Mouse (Mus musculus) heart, embryonic 16.5 days (tissue): ENCODE data around the gene Ccdc151. TPM values are rescaled to one million over a fixed set of nuclear protein-coding genes. Genes with fewer than 3 reads are reported as not detected.
A peak's percentile ranks its signal among the peaks of the same experiment; 100 is the strongest.

ENCODE experiments used
- ATAC-seq: fragments of 200-750 bp; cut with Nextera tagmentation; replicated peaks from 2 replicates; pipeline ENCODE4 v1.8.0; 2017; ENCODE audit warnings: moderate number of reproducible peaks; ENCODE audit not compliant: insufficient read depth, low FRiP score; ENCODE audit errors: extremely low read depth
- H3K27ac ChIP-seq: fragments of 300-500 bp; sonication (generic); 2 replicates; pipeline ENCODE4 v1.5.1; 2014; ENCODE audit warnings: mild to moderate bottlenecking, low read length, control low read depth, moderate library complexity
- H3K27me3 ChIP-seq: fragments of 300-500 bp; sonication (generic); 2 replicates; pipeline ENCODE4 v1.6.1; 2014; ENCODE audit warnings: low read length, mixed read lengths; ENCODE audit not compliant: control insufficient read depth, insufficient read depth
- H3K36me3 ChIP-seq: fragments of 300-500 bp; sonication (generic); 2 replicates; pipeline ENCODE4 v1.6.1; 2014; ENCODE audit not compliant: control insufficient read depth, insufficient read depth
- H3K4me1 ChIP-seq: fragments of 300-500 bp; sonication (generic); 2 replicates; pipeline ENCODE4 v1.6.1; 2014; ENCODE audit warnings: low read length, mixed read lengths; ENCODE audit not compliant: control insufficient read depth, insufficient read depth
- H3K4me2 ChIP-seq: fragments of 300-500 bp; sonication (generic); 2 replicates; pipeline ENCODE4 v1.6.1; 2014; ENCODE audit warnings: low read depth, mild to moderate bottlenecking, control low read depth, low read length
- H3K4me3 ChIP-seq: fragments of 300-500 bp; sonication (generic); 2 replicates; pipeline ENCODE4 v1.5.1; 2014; ENCODE audit warnings: mild to moderate bottlenecking, control low read depth, low read length
- H3K9ac ChIP-seq: fragments of 300-500 bp; sonication (generic); 2 replicates; pipeline ENCODE4 v1.6.1; 2014; ENCODE audit warnings: low read length, control low read depth
- H3K9me3 ChIP-seq: fragments of 300-500 bp; sonication (generic); replicated peaks from 2 replicates; pipeline ENCODE4 v1.6.1; 2016; ENCODE audit warnings: low read length; ENCODE audit not compliant: control insufficient read depth
- WGBS: fragments of 180-500 bp; shearing (Covaris S2); extraction: QIAGEN DNeasy Blood & Tissue Kit; methylation state at CpG from one replicate; pipeline ENCODE4 v1.1.7; 2014; 5-methylcytosine and 5-hydroxymethylcytosine counted together
- polyA plus RNA-seq: library from polyadenylated mRNA; unstranded; fragments of >200 nt; fragmentation: Nextera tagmentation; extraction: Ambion mirVana; gene quantifications from 2 replicates; pipeline ENCODE4 v1.2.1, GENCODE M21; 2015

Gene Ccdc151
- polyA plus RNA-seq, 1 experiment from 2014 or later, result 0.45 TPM

GRCm38 (mm10) chr9:21962416-21963059, 39.9 kb downstream of the Ccdc151 start:
- Histone ChIP-seq H3K4me3 (peak overlapping the region; percentile 51), H3K27ac (no peak overlapping the region), H3K9me3 (no peaks in the 10 kb centered on the region), H3K4me2 (peak overlapping the region; percentile 77), H3K36me3 (no peaks in the 10 kb centered on the region), H3K27me3 (peaks cover 24% of the 10 kb centered on the region), H3K9ac (peak overlapping the region; percentile 55), H3K4me1 (peaks cover 29% of the 10 kb centered on the region)
- WGBS, result 3% methylated on average over 34 of the region's 34 CpGs
- peak; percentile 74 for ATAC-seq

- Histone ChIP-seq H3K27me3 (peaks cover 24% of the 10 kb centered on the region), H3K4me3 (peak overlapping the region; percentile 51), H3K27ac (no peak overlapping the region), H3K36me3 (no peaks in the 10 kb centered on the region), H3K9ac (peak overlapping the region; percentile 55), H3K9me3 (no peaks in the 10 kb centered on the region), H3K4me2 (peak overlapping the region; percentile 77), H3K4me1 (peaks cover 29% of the 10 kb centered on the region)
- WGBS, result 2% methylated on average over 15 of the region's 15 CpGs
- ATAC-seq, result peak; percentile 21
Measured at GRCm38 (mm10) chr9:21962010-21962409, 40.4 kb downstream of the Ccdc151 start.

- H3K4me2 ChIP-seq, result peak overlapping the region; percentile 77
- H3K9ac ChIP-seq, result peak overlapping the region; percentile 55
- H3K9me3 ChIP-seq, result no peaks in the 10 kb centered on the region
- H3K27ac ChIP-seq, result no peak overlapping the region
- H3K27me3 ChIP-seq, result peaks cover 24% of the 10 kb centered on the region
- H3K4me3 ChIP-seq, result peak overlapping the region; percentile 51
- no peak for ATAC-seq
- H3K4me1 ChIP-seq, result peaks cover 30% of the 10 kb centered on the region
- 1% methylated on average over 34 of the region's 35 CpGs for WGBS
- no peaks in the 10 kb centered on the region for H3K36me3 ChIP-seq
Measured at GRCm38 (mm10) chr9:21961366-21961980, 41.0 kb downstream of the Ccdc151 start.

GRCm38 (mm10) chr9:21960558-21961208, 41.8 kb downstream of the Ccdc151 start:
- no peak overlapping the region for H3K9ac ChIP-seq
- no peak for ATAC-seq
- no peak overlapping the region for H3K27ac ChIP-seq
- H3K36me3 ChIP-seq, result no peaks in the 10 kb centered on the region
- peaks cover 33% of the 10 kb centered on the region for H3K4me1 ChIP-seq
- no peak overlapping the region for H3K4me3 ChIP-seq
- 24% methylated on average over 26 of the region's 26 CpGs for WGBS
- H3K27me3 ChIP-seq, result peaks cover 24% of the 10 kb centered on the region
- no peaks in the 10 kb centered on the region for H3K9me3 ChIP-seq
- H3K4me2 ChIP-seq, result no peak overlapping the region

GRCm38 (mm10) chr9:21960135-21960534, 42.3 kb downstream of the Ccdc151 start:
- Histone ChIP-seq H3K4me1 (peaks cover 33% of the 10 kb centered on the region), H3K27ac (no peak overlapping the region), H3K36me3 (no peaks in the 10 kb centered on the region), H3K27me3 (peaks cover 24% of the 10 kb centered on the region), H3K9me3 (no peaks in the 10 kb centered on the region), H3K9ac (no peak overlapping the region), H3K4me3 (no peak overlapping the region), H3K4me2 (no peak overlapping the region)
- no peak for ATAC-seq
- 57% methylated on average over 9 of the region's 9 CpGs for WGBS

- Histone ChIP-seq H3K4me2 (no peak overlapping the region), H3K9ac (no peak overlapping the region), H3K9me3 (no peaks in the 10 kb centered on the region), H3K4me3 (no peak overlapping the region), H3K27ac (no peak overlapping the region), H3K4me1 (peaks cover 33% of the 10 kb centered on the region), H3K36me3 (no peaks in the 10 kb centered on the region), H3K27me3 (peaks cover 24% of the 10 kb centered on the region)
- ATAC-seq, result no peak
- 85% methylated on average over 7 of the region's 7 CpGs for WGBS
Measured at GRCm38 (mm10) chr9:21959244-21959643, 43.2 kb downstream of the Ccdc151 start.

GRCm38 (mm10) chr9:21958372-21958771, 44.1 kb downstream of the Ccdc151 start:
- no peak for ATAC-seq
- H3K4me1 ChIP-seq, result peaks cover 28% of the 10 kb centered on the region
- H3K4me2 ChIP-seq, result no peak overlapping the region
- H3K27ac ChIP-seq, result no peak overlapping the region
- H3K4me3 ChIP-seq, result no peak overlapping the region
- 70% methylated on average over 5 of the region's 5 CpGs for WGBS
- peaks cover 24% of the 10 kb centered on the region for H3K27me3 ChIP-seq
- H3K9ac ChIP-seq, result no peak overlapping the region
- no peaks in the 10 kb centered on the region for H3K9me3 ChIP-seq
- H3K36me3 ChIP-seq, result no peaks in the 10 kb centered on the region

GRCm38 (mm10) chr9:21955570-21956281, 46.7 kb downstream of the Ccdc151 start, which contains the start of gene Swsap1:
Gene Swsap1, plus strand, starts transcription at chr9:21955755.
- Histone ChIP-seq H3K4me1 (peaks cover 6% of the 10 kb centered on the region), H3K4me2 (peak within 1 kb of the TSS; percentile 79), H3K4me3 (peak within 1 kb of the TSS; percentile 78), H3K27ac (peak within 1 kb of the TSS; percentile 92), H3K27me3 (peaks cover 9% of the 10 kb centered on the region), H3K9me3 (no peaks in the 10 kb centered on the region), H3K36me3 (no peaks in the 10 kb centered on the region), H3K9ac (peak within 1 kb of the TSS; percentile 87)
- peak; percentile 97 for ATAC-seq
- under 1% methylated on average over 54 of the region's 54 CpGs for WGBS
